Mouse (Mus musculus) megakaryocyte, embryonic 14.5 days (primary cell): ENCODE data around the gene Masp1. TPM values are rescaled to one million over a fixed set of nuclear protein-coding genes. Genes with fewer than 3 reads are reported as not detected.

Source experiments
- H3K27me3 ChIP-seq: replicated peaks from 2 replicates; pipeline ENCODE3; 2012; ENCODE audit warnings: inconsistent platforms
- H3K36me3 ChIP-seq: replicated peaks from 2 replicates; pipeline ENCODE3; 2012; ENCODE audit warnings: low read length, inconsistent platforms, mixed read lengths
- H3K4me1 ChIP-seq: 2 replicates; pipeline ENCODE4 v1.6.1; 2012; ENCODE audit warnings: inconsistent platforms
- H3K4me3 ChIP-seq: replicated peaks from 2 replicates; pipeline ENCODE3; 2012; ENCODE audit warnings: moderate library complexity, mild to moderate bottlenecking, inconsistent platforms
- H3K9me3 ChIP-seq: 2 replicates; pipeline ENCODE4 v1.6.1; 2012; ENCODE audit warnings: inconsistent platforms
- FLI1 ChIP-seq: IDR thresholded peaks from 2 replicates; pipeline ENCODE4 v1.6.1; 2012; ENCODE audit warnings: low read length, inconsistent platforms, mixed read lengths
- GATA1 ChIP-seq: IDR thresholded peaks from 3 replicates; pipeline ENCODE4 v1.6.1; 2012; ENCODE audit warnings: mixed read lengths, low read length, inconsistent platforms, borderline replicate concordance
- polyA plus RNA-seq: library from polyadenylated mRNA; stranded (reverse); fragments of >175 nt; gene quantifications from 2 replicates; pipeline ENCODE4 v1.2.3, GENCODE M21; 2012; ENCODE audit warnings: low replicate concordance; ENCODE audit not compliant: insufficient read depth

The Masp1 gene
- polyA plus RNA-seq, 1 experiment = 0.10 TPM

DNA sequence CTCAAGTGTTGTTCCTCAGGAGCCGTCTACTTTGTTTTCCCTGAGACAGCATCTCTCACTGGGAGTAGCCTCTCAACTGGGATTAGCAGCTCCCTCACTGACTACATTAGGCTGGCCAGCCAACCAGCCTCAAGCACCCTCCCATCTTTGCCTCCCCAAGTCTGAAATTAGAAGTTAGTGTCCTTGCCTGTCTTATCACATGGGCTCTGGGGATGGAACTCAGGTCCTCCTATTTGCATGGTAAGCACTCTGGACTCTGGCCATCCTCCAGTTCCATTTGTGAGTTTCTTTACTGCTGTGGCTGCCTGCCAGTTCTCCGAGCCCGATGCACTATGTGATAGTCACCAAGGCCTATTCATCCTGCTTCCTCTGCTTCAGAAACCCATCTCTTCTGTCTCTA is 4.8 kb downstream of the Masp1 start:
- peaks cover 6% of the 10 kb centered on the region for H3K27me3 ChIP-seq
- no peak for TF ChIP-seq FLI1
- no peak for TF ChIP-seq GATA1
- H3K4me1 ChIP-seq = no peaks in the 10 kb centered on the region
- no peaks in the 10 kb centered on the region; the same call in 1 of the 2 replicates for H3K9me3 ChIP-seq
- H3K36me3 ChIP-seq = no peaks in the 10 kb centered on the region
- H3K4me3 ChIP-seq = no peak overlapping the region

DNA sequence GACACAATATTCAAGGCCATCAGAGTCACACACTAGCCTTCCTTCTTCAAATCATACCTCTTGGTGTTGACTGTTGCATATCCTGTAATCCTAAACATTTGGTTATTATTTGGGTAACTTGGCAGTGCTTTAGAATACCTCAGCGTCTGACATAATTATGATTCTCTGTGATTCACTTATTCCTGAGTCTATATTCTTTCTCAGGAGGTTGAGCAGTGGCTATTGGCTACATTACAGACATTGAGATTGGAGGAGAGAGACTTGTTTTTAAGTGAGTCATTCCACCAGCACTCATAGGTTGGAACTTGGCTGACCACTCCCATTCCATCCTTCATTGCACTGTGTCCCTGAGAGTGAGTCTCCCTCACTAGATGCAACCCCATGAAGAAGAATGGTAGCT is 7.2 kb downstream of the Masp1 start:
- Histone ChIP-seq H3K4me1 (no peaks in the 10 kb centered on the region), H3K9me3 (peaks cover 4% of the 10 kb centered on the region), H3K27me3 (peaks cover 2% of the 10 kb centered on the region), H3K36me3 (no peaks in the 10 kb centered on the region), H3K4me3 (no peak overlapping the region)
- TF ChIP-seq FLI1 (no peak), GATA1 (no peak)

DNA sequence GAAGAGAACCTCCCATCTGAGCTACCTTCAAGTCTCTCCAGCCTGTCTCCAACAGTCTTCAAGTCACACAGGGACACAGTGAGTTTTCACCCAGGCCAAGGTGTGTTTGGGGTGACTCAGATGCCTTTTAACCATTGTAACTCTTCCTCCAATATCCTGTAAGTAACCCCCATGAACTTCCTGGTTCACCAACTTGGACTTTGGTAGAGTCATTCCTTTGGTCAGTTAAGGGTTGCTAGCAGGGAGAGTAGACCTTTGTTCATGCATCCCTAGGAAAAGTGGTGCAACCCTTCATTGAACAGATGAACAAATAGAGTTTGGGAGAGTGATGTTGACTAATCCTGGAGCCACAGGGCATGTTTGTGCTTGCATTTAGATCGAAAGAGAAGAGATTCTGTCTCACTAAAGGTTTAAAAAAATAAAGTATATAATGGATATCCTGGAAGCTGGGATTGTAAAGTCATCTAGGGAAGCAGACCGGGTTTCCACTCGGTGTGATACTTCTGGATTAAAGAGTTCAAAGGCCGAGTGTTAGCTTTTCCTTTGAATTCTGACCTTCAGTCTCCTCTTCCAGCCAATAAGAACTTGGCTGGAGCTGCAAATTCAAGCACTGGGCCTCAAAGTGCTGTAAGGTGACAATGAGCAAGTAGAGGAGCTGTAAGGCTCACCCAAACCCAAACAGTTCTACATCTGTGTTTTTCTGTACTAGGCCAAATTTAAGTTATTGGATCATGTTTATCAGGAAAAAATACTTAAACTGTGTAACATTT is 9.3 kb downstream of the Masp1 start:
- Histone ChIP-seq H3K4me1 (no peaks in the 10 kb centered on the region), H3K36me3 (no peaks in the 10 kb centered on the region), H3K9me3 (peaks cover 4% of the 10 kb centered on the region), H3K4me3 (no peak overlapping the region), H3K27me3 (peaks cover 2% of the 10 kb centered on the region)
- TF ChIP-seq GATA1 (no peak), FLI1 (no peak)

DNA sequence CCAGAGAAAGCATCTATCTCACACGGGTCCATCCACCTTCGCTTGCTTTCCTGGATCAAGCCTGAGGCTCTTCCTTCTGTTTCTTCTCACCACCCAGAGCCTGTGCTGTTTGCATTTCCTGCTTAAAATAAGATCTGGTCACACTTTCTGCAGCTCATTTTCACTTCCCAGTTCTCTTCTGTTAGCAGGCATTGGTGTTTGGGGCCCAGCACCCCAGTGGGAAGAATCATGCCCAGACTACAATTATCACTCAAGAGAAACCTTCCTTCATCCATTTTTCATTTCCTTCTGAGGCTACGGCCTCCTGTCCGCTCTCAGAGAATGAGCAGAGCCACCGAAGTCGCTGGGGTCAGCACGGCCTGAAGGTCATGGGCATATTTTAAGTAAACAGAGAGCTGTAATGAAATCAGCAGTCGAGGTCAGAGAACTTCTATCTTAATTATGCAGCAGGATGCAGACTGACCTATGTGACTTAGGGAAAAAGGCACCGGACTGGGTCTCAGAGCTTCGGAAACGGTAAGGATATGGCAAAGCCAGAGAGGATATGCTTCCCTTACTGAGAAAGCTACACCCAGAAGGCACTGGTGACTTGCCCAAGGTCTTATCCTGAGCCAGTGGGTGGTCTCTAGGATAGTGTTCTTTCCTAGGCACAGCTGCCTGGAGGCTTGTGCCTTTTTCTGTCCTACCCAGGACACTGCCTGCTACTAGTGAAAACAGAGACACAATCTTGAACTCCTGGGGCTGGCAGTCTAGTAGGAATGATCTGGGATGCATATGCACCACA is 14.5 kb downstream of the Masp1 start:
- Histone ChIP-seq H3K4me1 (no peaks in the 10 kb centered on the region), H3K9me3 (peaks cover 4% of the 10 kb centered on the region; the same call in 1 of the 2 replicates), H3K36me3 (no peaks in the 10 kb centered on the region), H3K27me3 (peaks cover 4% of the 10 kb centered on the region), H3K4me3 (no peak overlapping the region)
- TF ChIP-seq GATA1 (no peak), FLI1 (no peak)

DNA sequence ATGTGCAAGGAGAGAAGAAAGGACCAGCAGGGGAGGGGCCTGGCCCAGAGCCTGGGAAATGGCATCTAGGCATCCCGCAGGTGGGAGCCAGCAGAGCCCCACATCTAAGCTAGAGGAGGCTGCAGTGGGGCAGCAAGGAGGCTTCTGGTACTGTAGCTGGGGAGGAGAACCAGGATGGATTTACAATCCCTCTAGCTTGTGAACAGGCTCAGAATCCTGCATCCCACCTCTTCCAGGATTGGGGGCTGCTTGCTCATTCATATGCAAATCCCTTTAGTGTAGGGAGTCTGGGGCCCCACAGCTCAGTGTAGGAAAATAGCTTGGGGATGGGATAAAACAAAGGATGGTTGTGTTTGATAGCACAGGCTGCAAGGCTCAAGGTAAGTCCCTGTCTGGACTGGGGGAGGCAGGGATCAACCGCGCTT is 16.3 kb downstream of the Masp1 start:
- Histone ChIP-seq H3K27me3 (peaks cover 3% of the 10 kb centered on the region), H3K36me3 (no peaks in the 10 kb centered on the region), H3K4me1 (no peaks in the 10 kb centered on the region), H3K9me3 (no peaks in the 10 kb centered on the region), H3K4me3 (no peak overlapping the region)
- TF ChIP-seq FLI1 (no peak), GATA1 (no peak)

DNA sequence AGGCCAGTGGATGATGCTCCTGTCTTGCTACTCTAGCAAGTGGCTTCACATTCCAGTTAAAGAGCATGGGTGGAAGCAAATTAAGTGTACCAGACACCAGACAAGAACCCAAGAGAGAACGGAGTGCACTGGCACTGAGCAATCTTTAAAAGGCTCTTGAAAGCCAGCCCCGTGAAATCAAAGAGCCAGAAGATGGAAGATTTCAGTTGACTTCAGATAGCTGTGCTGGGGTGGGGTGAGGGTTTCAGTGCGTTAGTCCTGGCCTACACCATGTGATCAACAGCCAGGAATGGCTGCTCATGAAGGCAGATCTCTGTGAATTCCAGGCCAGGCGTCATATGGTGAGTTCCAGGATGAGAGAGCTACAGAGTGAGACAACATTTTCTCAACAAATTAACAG is 17.3 kb downstream of the Masp1 start:
- Histone ChIP-seq H3K27me3 (peaks cover 3% of the 10 kb centered on the region), H3K36me3 (no peaks in the 10 kb centered on the region), H3K4me3 (no peak overlapping the region), H3K9me3 (no peaks in the 10 kb centered on the region), H3K4me1 (no peaks in the 10 kb centered on the region)
- TF ChIP-seq GATA1 (no peak), FLI1 (no peak)

DNA sequence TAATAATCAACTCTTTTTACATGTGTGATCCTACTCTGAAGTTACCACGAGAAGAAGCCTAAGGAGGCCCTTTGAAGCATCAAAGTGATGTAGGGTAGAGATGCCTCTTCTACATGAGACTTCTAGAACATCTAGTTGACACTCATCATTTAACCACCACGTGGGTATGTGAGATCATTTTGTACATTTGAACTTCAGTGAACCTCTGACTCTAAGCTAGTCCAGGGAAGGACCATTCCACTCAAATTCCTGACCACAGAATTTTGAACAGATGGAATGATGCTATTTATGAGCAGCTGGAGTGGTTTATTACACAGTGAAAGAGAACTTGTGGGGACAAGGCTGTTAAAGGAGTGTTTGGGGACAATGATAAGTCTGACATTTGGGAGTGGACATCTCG is 18.1 kb downstream of the Masp1 start:
- H3K4me1 ChIP-seq = no peaks in the 10 kb centered on the region
- no peak overlapping the region for H3K4me3 ChIP-seq
- no peaks in the 10 kb centered on the region for H3K9me3 ChIP-seq
- peaks cover 3% of the 10 kb centered on the region for H3K27me3 ChIP-seq
- no peak for TF ChIP-seq GATA1
- TF ChIP-seq FLI1 = no peak
- H3K36me3 ChIP-seq = no peaks in the 10 kb centered on the region

DNA sequence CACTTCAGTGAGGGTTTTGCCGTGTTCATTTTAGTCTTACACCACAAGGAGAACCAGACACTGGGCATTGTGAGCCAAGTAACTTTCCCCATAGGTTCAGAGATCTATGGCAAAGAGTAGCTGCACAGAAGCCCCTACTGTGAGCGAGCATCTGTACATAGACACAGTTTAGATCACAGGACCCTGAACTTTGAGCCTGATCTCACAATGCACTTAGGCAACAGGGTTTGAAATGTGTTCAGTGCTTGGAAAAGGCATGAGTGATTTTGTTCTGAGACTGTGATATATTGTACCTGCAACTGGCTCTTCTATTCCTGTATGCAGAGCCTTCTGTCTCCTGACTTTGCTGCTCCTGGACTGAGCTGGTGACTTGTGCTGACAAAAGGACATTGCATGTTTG is 19.3 kb downstream of the Masp1 start:
- Histone ChIP-seq H3K9me3 (no peaks in the 10 kb centered on the region), H3K4me3 (no peak overlapping the region), H3K36me3 (no peaks in the 10 kb centered on the region), H3K4me1 (no peaks in the 10 kb centered on the region), H3K27me3 (peaks cover 5% of the 10 kb centered on the region)
- TF ChIP-seq FLI1 = no peak

DNA sequence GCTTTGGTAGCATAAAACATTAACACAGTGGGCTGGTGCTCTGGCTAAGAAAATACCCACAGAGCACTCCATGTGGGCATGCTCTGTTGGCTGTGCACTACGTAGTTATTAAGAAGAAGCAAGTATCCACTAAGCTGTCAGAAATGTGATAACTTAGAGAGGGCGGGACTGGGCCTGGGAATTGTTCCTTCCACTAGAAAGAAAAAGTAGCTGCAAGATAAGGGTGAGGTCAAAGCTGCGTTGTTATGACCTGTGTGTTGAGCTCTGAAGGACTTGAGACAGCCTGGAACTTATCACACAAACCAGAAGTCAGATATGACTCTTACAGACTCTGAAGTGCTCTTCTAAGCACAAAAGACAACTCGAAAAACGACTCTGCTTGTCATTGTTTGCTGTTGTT is 20.1 kb downstream of the Masp1 start:
- Histone ChIP-seq H3K36me3 (no peaks in the 10 kb centered on the region), H3K27me3 (peaks cover 5% of the 10 kb centered on the region), H3K4me3 (no peak overlapping the region), H3K4me1 (no peaks in the 10 kb centered on the region), H3K9me3 (no peaks in the 10 kb centered on the region)
- TF ChIP-seq FLI1 (no peak), GATA1 (no peak)

DNA sequence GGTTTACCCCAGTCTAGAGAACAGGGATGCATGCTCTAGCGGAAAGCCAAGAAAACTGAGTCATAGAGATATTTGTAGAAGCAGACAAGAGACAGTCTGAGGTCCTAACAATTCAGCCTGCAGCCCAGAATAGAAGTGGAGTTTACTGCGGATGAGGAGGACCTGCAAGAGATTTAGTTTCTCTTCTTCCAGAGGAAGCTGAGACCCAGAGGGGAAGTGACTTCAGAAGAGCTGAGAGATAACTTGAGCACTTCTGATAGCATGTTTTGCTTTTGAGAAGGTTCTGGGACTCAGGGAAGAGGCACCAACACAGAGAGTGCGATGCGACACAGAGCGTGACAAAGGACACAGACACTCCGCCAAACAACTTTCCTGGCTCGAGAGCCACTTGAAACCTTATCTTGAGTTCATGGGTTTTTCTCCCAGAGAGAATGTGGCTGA is 21.9 kb downstream of the Masp1 start:
- Histone ChIP-seq H3K36me3 (no peaks in the 10 kb centered on the region), H3K27me3 (peaks cover 6% of the 10 kb centered on the region), H3K4me3 (no peak overlapping the region), H3K4me1 (no peaks in the 10 kb centered on the region), H3K9me3 (no peaks in the 10 kb centered on the region)
- TF ChIP-seq FLI1 = no peak
- no peak for TF ChIP-seq GATA1
